ENCODE assay signal across 8 mouse cellular contexts in the genomic region with DNA sequence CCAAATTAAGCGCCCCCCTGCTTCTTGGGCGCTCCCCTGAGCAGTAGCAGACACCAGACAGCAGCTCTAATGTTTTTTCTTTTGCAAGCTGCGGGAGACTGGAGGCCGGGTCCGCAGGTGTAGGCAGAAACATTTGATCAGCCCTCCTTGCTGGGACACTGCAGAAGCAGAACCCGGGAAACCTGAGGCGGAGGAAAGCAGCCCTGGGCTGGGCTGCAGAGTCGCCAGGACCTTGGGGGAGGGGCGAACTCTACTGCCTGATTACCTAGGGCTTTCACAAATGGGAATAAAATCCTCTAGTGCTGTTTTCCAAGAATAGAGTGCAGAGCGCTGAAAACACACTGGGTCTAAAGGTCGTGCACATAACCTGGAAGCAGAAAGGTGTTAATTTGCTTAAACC. TPM values are rescaled to one million over a fixed set of nuclear protein-coding genes. Genes with fewer than 3 reads are reported as not detected.
DNase-seq lines count a peak whose midpoint lies in the region; ATAC-seq and TF ChIP-seq lines count a peak whose summit lies in the region.

No protein-coding gene starts in this region.

- H3K36me3 ChIP-seq in heart, embryonic 11.5 days (ENCODE audit: control insufficient read depth, insufficient read depth, low read length) = no peaks in the 10 kb centered on the region
- no peaks in the 10 kb centered on the region for H3K36me3 ChIP-seq in kidney, embryonic 15.5 days
- no peaks in the 10 kb centered on the region for H3K36me3 ChIP-seq in thymus, adult 2 months (ENCODE audit: control insufficient read depth, insufficient read depth, low read length)

- H3K4me2 ChIP-seq in heart, embryonic 11.5 days = peak overlapping the region; percentile 81
- H3K4me2 ChIP-seq in kidney, embryonic 15.5 days = peak overlapping the region; percentile 94

- TF ChIP-seq POLR2A in thymus, adult 2 months (IDR thresholded peaks at IDR 0.05; ENCODE audit: control insufficient read depth, extremely low read depth, insufficient read depth, low read length, poor library complexity) = no peak

- peak overlapping the region; percentile 57; the same call in 1 of the 2 replicates for H3K9ac ChIP-seq in heart, embryonic 11.5 days (ENCODE audit: low read depth, low read length)
- 0 out of 2 replicates have a peak overlapping the region, but pooled peaks have one; percentile 26 for H3K9ac ChIP-seq in kidney, embryonic 15.5 days

- 2% methylated on average over 11 of the region's 11 CpGs for WGBS in heart, embryonic 11.5 days (ENCODE audit: insufficient replicate concordance)
- WGBS in kidney, embryonic 15.5 days = 2% methylated on average over 11 of the region's 11 CpGs
- WGBS in thymus, adult 2 months = 42% methylated on average over 11 of the region's 11 CpGs

- TF ChIP-seq CTCF in thymus, adult 2 months (IDR thresholded peaks at IDR 0.05; ENCODE audit: borderline replicate concordance, control insufficient read depth, extremely low read depth, insufficient read depth, low read length, poor library complexity) = no peak

- peaks cover 14% of the 10 kb centered on the region for H3K4me1 ChIP-seq in heart, embryonic 11.5 days (ENCODE audit: control insufficient read depth, insufficient read depth, low read length)
- peaks cover 25% of the 10 kb centered on the region for H3K4me1 ChIP-seq in kidney, embryonic 15.5 days
- H3K4me1 ChIP-seq in thymus, adult 2 months (replicated peaks; ENCODE audit: control insufficient read depth, insufficient read depth, low read length) = 0 out of 2 replicates have a peak, but pooled peaks cover 8% of the 10 kb centered on the region

- H3K27me3 ChIP-seq in heart, embryonic 11.5 days (ENCODE audit: control insufficient read depth, insufficient read depth, low read length) = peaks cover 12% of the 10 kb centered on the region; the same call in 1 of the 2 replicates
- H3K27me3 ChIP-seq in kidney, embryonic 15.5 days = peaks cover 29% of the 10 kb centered on the region
- no peaks in the 10 kb centered on the region for H3K27me3 ChIP-seq in thymus, adult 2 months (ENCODE audit: control insufficient read depth, insufficient read depth, low read length)

- H3K27ac ChIP-seq in heart, embryonic 11.5 days (ENCODE audit: low read depth, low read length) = no peak overlapping the region
- no peak overlapping the region for H3K27ac ChIP-seq in kidney, embryonic 15.5 days
- H3K27ac ChIP-seq in thymus, adult 2 months (ENCODE audit: control insufficient read depth, insufficient read depth, low read length) = no peak overlapping the region

- peak; percentile 51 for DNase-seq in testis, postnatal 10 days (ENCODE audit: low spot score)
- DNase-seq in testis, postnatal 14 days (ENCODE audit: low spot score) = no peak
- peak; percentile 52 for DNase-seq in lung, postnatal 25 days (ENCODE audit: low spot score)
- DNase-seq in yolk sac, embryonic 10.5 days (ENCODE audit: low spot score) = peak; percentile 79
- no peak for DNase-seq in thymus, adult 2 months
- DNase-seq in spleen, postnatal 14 days (ENCODE audit: low spot score in 2 of 2) = no peak

- ATAC-seq in heart, embryonic 11.5 days (replicated peaks; ENCODE audit: insufficient number of reproducible peaks, low FRiP score, low TSS enrichment) = no peak
- ATAC-seq in kidney, embryonic 15.5 days (replicated peaks; ENCODE audit: low FRiP score) = peak; percentile 73

- peak overlapping the region; percentile 59 for H3K4me3 ChIP-seq in heart, embryonic 11.5 days (ENCODE audit: low read depth, low read length)
- H3K4me3 ChIP-seq in kidney, embryonic 15.5 days (replicated peaks) = peak overlapping the region; percentile 33
- H3K4me3 ChIP-seq in thymus, adult 2 months (ENCODE audit: control insufficient read depth, insufficient read depth, low read length) = no peak overlapping the region

- no peaks in the 10 kb centered on the region; the same call in 1 of the 2 replicates for H3K9me3 ChIP-seq in heart, embryonic 11.5 days (replicated peaks; ENCODE audit: control insufficient read depth, low read length)
- H3K9me3 ChIP-seq in kidney, embryonic 15.5 days (replicated peaks) = no peaks in the 10 kb centered on the region

RNA-seq across cellular contexts. Expression of a gene that starts 1.3 kb away (rescaled TPM):
- polyA plus RNA-seq in heart, embryonic 11.5 days (2014; fragmentation: Nextera tagmentation; extraction: Ambion mirVana) = 5.8 and 7.4 TPM in 2 replicates
- polyA plus RNA-seq in kidney, embryonic 15.5 days (2015; fragmentation: Nextera tagmentation; extraction: Ambion mirVana) = 7.5 and 7.6 TPM in 2 replicates
- 6.3 and 7.7 TPM in 2 replicates for polyA plus RNA-seq in thymus, adult 2 months (2012; rRNA removed)

Comparison
In these comparisons a context has a peak if more than half of its experiments do, and no peak if none do; other contexts are left out.
1. DNase-seq: peak in testis, postnatal 10 days (single experiment), lung, postnatal 25 days (single experiment) and yolk sac, embryonic 10.5 days (single experiment); none in testis, postnatal 14 days (single experiment), thymus, adult 2 months (single experiment) and spleen, postnatal 14 days (0 of 2).